ENCODE assay signal across 7 mouse cellular contexts in genomic region chr8:83458222-83458621, GRCm38 (mm10). TPM values are rescaled to one million over a fixed set of nuclear protein-coding genes. Genes with fewer than 3 reads are reported as not detected.
A peak's percentile ranks its signal among the peaks of the same experiment; 100 is the strongest.
DNase-seq lines count a peak whose midpoint lies in the region; ATAC-seq and TF ChIP-seq lines count a peak whose summit lies in the region.

Gene Scoc, minus strand, starts transcription at chr8:83458391.

- no peak for ATAC-seq in embryonic facial prominence, embryonic 15.5 days (ENCODE audit: insufficient number of reproducible peaks, low FRiP score, low TSS enrichment, low read depth)
- ATAC-seq in heart, postnatal 0 days (ENCODE audit: insufficient read depth, low read depth), result no peak

- H3K9ac ChIP-seq in embryonic facial prominence, embryonic 15.5 days, result no peak within 1 kb of the TSS
- no peak within 1 kb of the TSS for H3K9ac ChIP-seq in heart, postnatal 0 days (replicated peaks; ENCODE audit: low read depth, low read length)

- H3K27ac ChIP-seq in embryonic facial prominence, embryonic 15.5 days (replicated peaks), result no peak within 1 kb of the TSS
- no peak within 1 kb of the TSS for H3K27ac ChIP-seq in heart, postnatal 0 days (ENCODE audit: low read depth)

- TF ChIP-seq EP300 in heart, postnatal 0 days (IDR thresholded peaks at IDR 0.05; ENCODE audit: low read depth), result no peak

- no peaks in the 10 kb centered on the region for H3K27me3 ChIP-seq in embryonic facial prominence, embryonic 15.5 days
- no peaks in the 10 kb centered on the region for H3K27me3 ChIP-seq in heart, postnatal 0 days (ENCODE audit: control insufficient read depth, insufficient read depth, low read length)

- WGBS in embryonic facial prominence, embryonic 15.5 days, result 79% methylated on average over 14 of the region's 14 CpGs
- 76% methylated on average over 14 of the region's 14 CpGs for WGBS in heart, postnatal 0 days

- no peak within 1 kb of the TSS for H3K4me2 ChIP-seq in embryonic facial prominence, embryonic 15.5 days (replicated peaks)
- no peak within 1 kb of the TSS for H3K4me2 ChIP-seq in heart, postnatal 0 days (ENCODE audit: low read depth, low read length)

- H3K4me3 ChIP-seq in embryonic facial prominence, embryonic 15.5 days (replicated peaks), result no peak within 1 kb of the TSS
- no peak within 1 kb of the TSS for H3K4me3 ChIP-seq in heart, postnatal 0 days (ENCODE audit: low read depth, low read length)

- H3K4me1 ChIP-seq in embryonic facial prominence, embryonic 15.5 days, result no peaks in the 10 kb centered on the region
- H3K4me1 ChIP-seq in heart, postnatal 0 days (ENCODE audit: control insufficient read depth, insufficient read depth), result no peaks in the 10 kb centered on the region

- H3K9me3 ChIP-seq in embryonic facial prominence, embryonic 15.5 days (replicated peaks), result no peaks in the 10 kb centered on the region
- no peaks in the 10 kb centered on the region for H3K9me3 ChIP-seq in heart, postnatal 0 days (replicated peaks; ENCODE audit: control insufficient read depth, low read length)

- no peak for TF ChIP-seq CTCF in heart, postnatal 0 days (IDR thresholded peaks at IDR 0.05; ENCODE audit: low read depth)

- DNase-seq in adrenal gland, postnatal 25 days, result no peak
- no peak for DNase-seq in heart, postnatal 0 days (ENCODE audit: low spot score)
- peak; percentile 78 for DNase-seq in kidney, postnatal 14 days
- DNase-seq in lung, postnatal 36 days, result peak; percentile 8
- no peak for DNase-seq in cerebellum, adult 8-10 months
- no peak for DNase-seq in Muller cell, postnatal 12 days (ENCODE audit: inconsistent ontology term)

- no peaks in the 10 kb centered on the region for H3K36me3 ChIP-seq in embryonic facial prominence, embryonic 15.5 days
- H3K36me3 ChIP-seq in heart, postnatal 0 days (replicated peaks; ENCODE audit: control insufficient read depth, insufficient read depth, low read length), result no peaks in the 10 kb centered on the region

RNA-seq across cellular contexts. Expression of gene Scoc, which starts in this region (rescaled TPM):
- total RNA-seq in adrenal gland, postnatal 25 days (2021), result 62.3 and 76.3 TPM in 2 replicates
- 99.0 and 103 TPM in 2 replicates for polyA plus RNA-seq in embryonic facial prominence, embryonic 15.5 days (2015; fragmentation: Nextera tagmentation; extraction: Ambion mirVana)
- 18.3 and 39.8 TPM in 2 replicates for total RNA-seq in heart, postnatal 0 days (2014; rRNA removed; ENCODE audit: low replicate concordance)
- polyA plus RNA-seq in heart, postnatal 0 days (2015; fragmentation: Nextera tagmentation; extraction: Ambion mirVana), result 65.8 and 78.6 TPM in 2 replicates

Comparison
In these comparisons a context has a peak if more than half of its experiments do, and no peak if none do; other contexts are left out.
1. DNase-seq: peak in kidney, postnatal 14 days (single experiment) and lung, postnatal 36 days (single experiment); none in adrenal gland, postnatal 25 days (single experiment), heart, postnatal 0 days (single experiment), cerebellum, adult 8-10 months (single experiment) and Muller cell, postnatal 12 days (single experiment).